Mouse (Mus musculus) left cerebral cortex, postnatal 14 days (tissue): Measurements from ENCODE around the gene Ginm1. TPM values are rescaled to one million over a fixed set of nuclear protein-coding genes. Genes with fewer than 3 reads are reported as not detected.
"Not testable (repeated sequence)": the region's sequence is repeated elsewhere in the genome, so short reads cannot be mapped to it uniquely, and the experiment has no call there.

Experiments
- DNase-seq, 2 experiments: peaks; one replicate each; pipeline ENCODE4 v3.0.0; 2021 to 2022; ENCODE audit warnings: low spot score in 2 of 2, mixed read lengths in 1 of 2
- intact Hi-C: fragments of 180-260 bp; cut with DNase I; formaldehyde crosslinking; loops from one replicate; pipeline ENCODE4 v1.15.1; 2025
- total RNA-seq, 2 experiments: library from RNA; stranded (reverse); gene quantifications; 2 replicates each; pipeline ENCODE4 v1.2.3; 2021

Ginm1 gene
- total RNA-seq, 2 experiments from 2014 or later = 19.2 to 21.2 TPM

- intact Hi-C loops = loop anchor here (10.0 kb wide), 1 partner anchor 386 kb away; no protein-coding TSS in a partner anchor
- DNase-seq = no peak
Measured at GRCm38 (mm10) chr10:7819156-7819555, 26.5 kb upstream of the Ginm1 start.

DNA sequence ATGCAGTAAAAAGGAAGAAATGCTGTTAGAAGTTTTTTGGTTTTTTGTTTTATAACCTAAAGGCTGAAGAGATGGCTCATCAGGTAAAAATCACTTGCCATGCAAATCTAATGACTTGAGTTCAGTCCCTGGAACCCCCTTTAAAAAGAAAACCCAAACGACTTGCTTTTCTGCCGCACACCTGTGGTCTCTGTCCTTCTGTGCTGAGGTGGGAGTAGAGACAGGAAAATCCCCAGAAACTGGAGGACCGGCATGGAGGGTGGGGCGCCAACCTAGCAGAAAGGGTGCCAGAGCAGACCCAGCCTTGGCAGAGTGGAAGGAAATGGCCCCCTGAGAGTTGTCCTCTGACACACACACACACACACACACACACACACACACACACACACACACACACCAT, 26.1 kb upstream of the Ginm1 start:
- intact Hi-C loops = loop anchor here (10.0 kb wide), 1 partner anchor 386 kb away; no protein-coding TSS in a partner anchor

GRCm38 (mm10) chr10:7816476-7816875, 23.9 kb upstream of the Ginm1 start:
- intact Hi-C loops = loop anchor here (10.0 kb wide), 1 partner anchor 388 kb away; no protein-coding TSS in a partner anchor
- no peak for DNase-seq

More for the DNA sequence above, 26.1 kb upstream of the Ginm1 start:
- no peak for DNase-seq

GRCm38 (mm10) chr10:7809937-7810336, 17.3 kb upstream of the Ginm1 start:
- intact Hi-C loops = loop anchor here (5.0 to 10.0 kb wide), 2 partner anchors 395 to 432 kb away; no protein-coding TSS in a partner anchor

DNA sequence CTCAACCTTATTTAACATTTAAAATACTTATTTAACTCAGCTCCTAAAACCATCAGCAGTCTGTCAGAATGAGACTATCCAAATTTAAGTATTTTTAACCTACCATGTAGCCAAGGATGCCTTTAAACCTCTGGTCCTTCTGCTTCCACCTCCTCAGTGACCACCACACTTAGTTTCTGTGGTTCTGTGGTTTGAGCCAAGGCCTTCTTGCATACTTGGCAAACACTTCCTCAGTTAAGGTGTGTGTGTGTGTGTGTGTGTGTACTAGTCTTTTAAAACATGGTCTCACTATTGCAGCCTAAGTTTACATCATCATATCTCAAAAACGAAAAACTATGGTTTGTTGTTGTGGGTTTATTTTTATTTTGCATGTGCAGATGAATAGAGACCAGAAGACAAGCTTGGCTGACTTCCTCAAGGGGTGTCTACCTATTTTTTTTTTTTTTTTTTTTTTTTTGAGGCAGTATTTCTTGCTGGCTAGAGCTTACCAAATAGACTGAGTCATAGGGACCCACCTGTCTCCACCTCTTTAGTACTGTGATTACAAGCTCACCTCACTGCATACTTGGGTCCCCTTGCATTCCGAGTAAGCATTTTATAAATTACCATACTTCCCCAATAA, 10.0 kb upstream of the Ginm1 start:
- intact Hi-C loops = no loop called here
- no peak for DNase-seq

More at GRCm38 (mm10) chr10:7809937-7810336, 17.3 kb upstream of the Ginm1 start:
- DNase-seq = peak; percentile 69 to 74

GRCm38 (mm10) chr10:7801258-7801657, 8.6 kb upstream of the Ginm1 start:
- no peak for DNase-seq
- intact Hi-C loops = no loop called here

DNA sequence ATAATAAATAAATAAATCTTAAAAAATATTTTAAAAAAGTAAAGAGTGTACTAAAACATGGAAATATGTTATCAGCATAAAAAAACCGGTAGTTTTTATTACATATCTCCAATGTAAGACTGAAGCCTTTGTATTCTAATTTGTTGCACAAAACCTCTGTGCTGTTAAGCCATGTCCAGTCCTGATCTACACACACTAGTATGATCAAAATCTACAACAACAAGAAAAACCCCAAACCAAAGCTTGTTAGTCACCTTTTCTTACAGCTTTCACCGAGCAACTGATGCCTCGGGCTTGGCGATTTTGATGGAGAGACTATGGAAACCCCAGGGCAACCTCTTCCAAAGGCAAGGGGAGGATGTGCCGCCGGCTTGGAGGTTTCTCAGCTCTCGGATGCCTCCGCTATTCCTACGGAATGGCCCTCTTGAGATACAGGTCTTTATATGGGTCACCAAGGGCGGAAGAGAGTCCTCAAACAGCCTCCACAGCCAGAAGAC, 322 bp downstream of the Ginm1 start:
- intact Hi-C loops = no loop called here
- DNase-seq = no peak

DNA sequence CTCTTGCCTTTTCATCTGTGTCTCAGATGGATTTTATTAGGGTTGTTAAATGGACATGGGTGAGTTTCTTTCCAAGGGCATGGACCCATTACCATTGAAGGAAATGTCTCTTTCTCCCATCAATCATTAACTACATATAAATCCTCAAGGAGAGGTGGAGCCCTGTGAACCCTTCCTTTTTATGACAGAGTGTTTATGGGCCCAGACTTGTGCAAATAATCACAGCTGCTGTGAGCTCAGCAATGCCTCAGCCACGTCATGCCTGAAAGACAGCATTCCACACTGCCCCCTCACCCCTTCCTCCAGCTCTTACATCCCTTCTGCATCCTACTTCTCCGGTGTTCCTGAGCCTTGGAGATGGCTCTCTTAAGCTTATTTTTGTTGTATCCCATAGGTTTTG, 5.3 kb downstream of the Ginm1 start:
- no peak for DNase-seq
- intact Hi-C loops = no loop called here

DNA sequence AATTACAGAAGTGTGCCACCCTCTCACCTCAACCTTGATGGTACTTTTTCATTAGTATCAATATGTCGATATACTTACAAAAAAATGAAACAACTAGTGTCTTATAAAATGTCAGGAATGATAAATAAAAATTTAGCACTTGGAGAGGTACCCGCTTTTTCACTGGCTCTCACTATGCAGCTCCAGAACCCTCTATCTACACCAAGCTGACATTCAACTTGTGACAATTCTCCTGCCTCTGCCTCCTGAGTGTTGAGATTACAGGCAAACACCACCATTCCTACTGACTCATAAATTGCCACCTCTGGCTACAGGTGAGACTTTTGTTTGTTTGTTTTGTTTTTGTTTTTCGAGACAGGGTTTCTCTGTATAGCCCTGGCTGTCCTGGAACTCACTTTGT, 11.4 kb downstream of the Ginm1 start:
- intact Hi-C loops = no loop called here
- DNase-seq = no peak

DNA sequence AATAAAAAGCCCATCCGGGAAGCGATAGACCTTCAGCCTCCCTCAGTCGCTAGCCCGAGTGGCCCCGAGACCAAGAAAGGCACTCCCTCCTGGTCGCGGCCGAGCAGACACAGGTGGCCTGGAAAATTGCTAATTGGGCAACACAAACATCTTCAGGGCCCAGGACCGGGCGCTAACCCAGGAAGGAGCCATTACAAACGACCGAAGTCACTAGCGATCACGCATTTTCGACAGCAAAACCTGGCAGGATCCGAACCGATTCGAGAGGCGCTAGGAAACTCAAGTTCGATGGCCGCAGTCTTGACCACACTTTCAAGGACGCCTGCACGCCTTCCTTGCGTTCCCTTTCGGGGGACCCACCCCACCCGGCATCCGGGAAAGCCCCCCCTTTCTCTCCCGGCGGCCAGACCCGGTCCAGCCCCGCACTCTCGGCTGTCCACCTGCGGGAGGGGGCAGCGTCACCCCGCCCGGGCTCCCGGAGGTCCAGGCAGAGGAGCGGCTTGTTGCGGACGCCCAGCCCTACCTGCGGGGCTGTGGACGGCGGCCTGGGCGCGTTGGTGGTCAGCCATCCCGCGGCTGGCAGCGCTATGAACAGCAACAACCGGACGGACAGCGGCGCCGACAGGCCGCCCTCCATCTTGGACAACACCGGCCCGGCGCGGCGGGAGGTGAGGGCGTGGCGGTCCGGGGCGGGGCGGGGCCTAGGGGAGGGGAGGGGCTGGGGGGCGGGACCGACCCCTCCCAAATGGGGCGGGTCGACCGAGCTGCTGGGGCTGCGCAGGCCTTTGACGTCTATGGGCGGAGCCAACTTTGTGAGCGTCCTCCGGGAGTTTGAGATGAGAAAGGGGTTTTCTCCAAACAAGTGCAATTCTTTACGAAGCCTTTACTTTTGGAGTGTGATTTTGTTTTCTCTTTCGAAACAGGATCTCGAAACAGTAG, 12.1 kb downstream of the Ginm1 start:
- intact Hi-C loops = no loop called here
- peak; percentile 79 to 85 for DNase-seq

GRCm38 (mm10) chr10:7779751-7780237, 12.8 kb downstream of the Ginm1 start:
- DNase-seq = no peak
- intact Hi-C loops = no loop called here

DNA sequence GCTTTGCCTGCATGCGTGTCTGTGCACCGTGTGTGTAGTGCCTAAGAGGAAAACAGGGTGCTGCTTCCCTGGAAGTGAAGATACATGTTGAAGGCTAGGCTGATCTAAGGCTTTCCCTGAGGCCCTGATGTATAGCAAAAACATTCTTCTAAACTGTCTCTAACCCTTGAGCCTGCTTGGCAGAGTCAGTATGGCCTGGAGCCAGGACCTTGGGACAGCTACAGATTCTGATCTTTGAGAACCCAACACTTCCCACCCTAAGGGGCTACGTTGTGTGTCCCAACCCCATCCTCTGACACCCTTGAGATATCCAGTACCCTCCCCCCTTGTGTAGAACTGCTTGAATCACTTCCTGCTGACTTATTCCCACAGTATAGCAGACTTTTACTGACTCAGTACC, 14.3 kb downstream of the Ginm1 start:
- intact Hi-C loops = no loop called here
- no peak for DNase-seq

DNA sequence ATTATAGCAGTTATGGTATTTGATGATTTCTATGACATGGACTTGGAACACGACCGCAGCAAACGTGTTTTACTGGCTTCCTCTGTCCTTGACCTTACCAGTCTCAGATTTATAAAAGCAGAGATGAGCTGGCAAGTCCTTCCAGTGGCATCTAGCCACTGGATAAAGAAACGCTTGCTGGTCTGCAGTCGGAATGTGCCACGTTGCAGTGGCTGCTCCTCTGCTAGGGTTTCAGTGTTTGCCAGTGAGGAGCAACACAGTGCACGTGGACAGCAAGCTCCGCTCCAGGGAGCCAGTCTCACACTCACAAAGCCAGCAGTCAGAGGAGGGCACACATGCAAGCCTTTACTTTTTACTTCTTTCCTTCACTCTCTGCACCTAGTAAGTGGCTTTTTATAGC, 17.2 kb downstream of the Ginm1 start:
- no peak for DNase-seq
- intact Hi-C loops = no loop called here

GRCm38 (mm10) chr10:7772769-7773168, 19.9 kb downstream of the Ginm1 start:
- DNase-seq = no peak
- intact Hi-C loops = no loop called here

DNA sequence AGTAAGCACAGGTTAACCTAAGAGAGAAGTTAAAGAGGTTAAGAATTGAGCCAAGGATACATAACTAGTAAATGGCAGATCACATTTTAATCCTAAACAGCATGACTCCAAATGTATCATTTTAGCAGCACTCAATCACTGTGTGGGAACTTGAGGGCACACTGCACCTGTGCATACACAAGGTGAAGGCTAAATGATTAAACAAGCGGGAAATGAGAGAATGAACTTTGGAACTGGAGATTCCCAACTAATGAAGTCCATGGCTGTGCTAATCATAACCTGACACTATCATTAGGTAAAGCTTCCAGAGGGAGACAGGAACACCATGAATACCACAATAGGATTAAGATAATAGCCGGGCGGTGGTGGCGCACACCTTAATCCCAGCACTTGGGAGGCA, 20.3 kb downstream of the Ginm1 start:
- no peak for DNase-seq
- intact Hi-C loops = no loop called here

- intact Hi-C loops = no loop called here
Measured at GRCm38 (mm10) chr10:7757544-7757943, 35.1 kb downstream of the Ginm1 start.

DNA sequence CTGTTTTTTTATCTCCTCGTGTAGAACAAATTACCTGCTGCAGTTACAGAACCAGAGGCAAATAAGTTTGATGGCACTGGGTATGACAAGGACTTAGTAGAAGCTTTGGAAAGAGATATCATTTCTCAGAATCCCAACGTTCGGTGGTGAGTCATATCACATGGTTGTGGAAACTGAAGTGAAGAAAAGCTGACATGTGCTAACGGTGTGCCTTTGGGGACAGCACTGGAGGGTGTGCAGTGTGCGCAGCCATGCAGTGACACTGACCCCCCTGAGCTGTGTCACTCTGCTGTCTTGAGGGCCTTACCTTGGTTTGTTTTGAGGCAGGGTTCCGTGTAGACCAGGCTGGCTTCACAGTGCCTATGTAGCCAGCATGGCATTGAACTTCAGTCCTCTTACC, 43.9 kb downstream of the Ginm1 start:
- intact Hi-C loops = no loop called here

More at GRCm38 (mm10) chr10:7757544-7757943, 35.1 kb downstream of the Ginm1 start:
- DNase-seq = no peak

DNA sequence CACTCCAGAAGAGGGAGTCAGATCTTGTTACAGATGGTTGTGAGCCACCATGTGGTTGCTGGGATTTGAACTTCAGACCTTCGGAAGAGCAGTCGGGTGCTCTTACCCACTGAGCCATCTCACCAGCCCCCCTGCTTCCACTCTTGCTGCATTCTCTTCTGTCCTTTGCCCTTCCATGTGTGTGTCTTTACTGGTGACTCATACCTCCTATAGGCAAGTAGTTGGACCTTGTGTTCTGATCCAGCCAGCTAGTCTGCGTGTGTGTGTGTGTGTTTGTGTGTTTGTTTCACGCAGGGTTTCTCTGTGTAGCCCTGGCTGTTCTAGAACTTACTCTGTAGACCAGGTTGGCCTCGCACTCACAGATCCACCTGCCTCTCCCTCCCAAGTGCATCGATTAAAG, 47.1 kb downstream of the Ginm1 start:
- DNase-seq, intact Hi-C loops: not testable (repeated sequence)

More for the DNA sequence above, 43.9 kb downstream of the Ginm1 start:
- DNase-seq = no peak

- intact Hi-C loops = no loop called here
- DNase-seq = no peak
Measured at GRCm38 (mm10) chr10:7737914-7738313, 54.7 kb downstream of the Ginm1 start.

DNA sequence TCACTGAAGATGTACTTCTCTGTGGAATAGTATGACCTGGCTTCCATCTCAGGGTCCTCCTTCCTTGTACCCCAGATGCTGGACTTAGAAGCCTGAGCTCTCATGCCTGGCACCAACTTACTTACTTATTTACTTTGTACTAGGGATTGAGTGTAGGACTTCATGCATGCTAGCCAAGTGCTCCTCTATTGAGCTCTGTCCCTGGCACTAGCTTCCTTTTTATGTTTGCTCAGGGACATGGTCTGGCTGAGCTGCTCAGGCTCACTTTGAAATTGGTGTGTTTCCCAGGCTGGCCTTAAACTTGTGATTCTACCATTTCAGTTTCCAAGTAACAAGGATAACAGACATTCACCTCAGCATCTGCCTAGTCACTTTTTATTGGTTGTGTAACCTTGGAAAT, 55.5 kb downstream of the Ginm1 start:
- no peak for DNase-seq
- intact Hi-C loops = no loop called here
